Mouse (Mus musculus) cerebral cortex, adult 2 months (tissue): ENCODE results near the gene Itga6.

Experiments used
- WGBS: fragments of 180-500 bp; shearing (Covaris S2); methylation state at CpG from one replicate; pipeline ENCODE4 v1.1.7; 2018; 5-methylcytosine and 5-hydroxymethylcytosine counted together

Itga6 gene

GRCm38 (mm10) chr2:71892741-71893349 is 147.4 kb downstream of the Itga6 start:
- WGBS, result 93% methylated on average over 7 of the region's 7 CpGs

GRCm38 (mm10) chr2:71895596-71896286 is 150.3 kb downstream of the Itga6 start:
- WGBS, result 87% methylated on average over 13 of the region's 13 CpGs

GRCm38 (mm10) chr2:71897420-71897819 is 152.0 kb downstream of the Itga6 start:
- 80% methylated on average over 12 of the region's 12 CpGs for WGBS

GRCm38 (mm10) chr2:71898335-71898856 is 153.0 kb downstream of the Itga6 start:
- WGBS, result 44% methylated on average over 8 of the region's 8 CpGs

- 80% methylated on average over 15 of the region's 15 CpGs for WGBS
These were observed 154.5 kb downstream of the Itga6 start for GRCm38 (mm10) chr2:71899886-71900285.

GRCm38 (mm10) chr2:71905154-71905553 is 159.7 kb downstream of the Itga6 start:
- WGBS, result 75% methylated on average over 7 of the region's 7 CpGs

- WGBS, result 93% methylated on average over 8 of the region's 8 CpGs
These were observed 160.9 kb downstream of the Itga6 start for GRCm38 (mm10) chr2:71906356-71906755.
